Mouse (Mus musculus) granulocyte monocyte progenitor cell, adult 5-6 weeks (primary cell): ENCODE data around the gene Pnkd. TPM values are rescaled to one million over a fixed set of nuclear protein-coding genes. Genes with fewer than 3 reads are reported as not detected.
A peak's percentile ranks its signal among the peaks of the same experiment; 100 is the strongest.

Source experiments
- ATAC-seq: replicated peaks from 2 replicates; pipeline ENCODE4 v1.8.0; 2016; ENCODE audit warnings: mild to moderate bottlenecking, moderate TSS enrichment, inconsistent platforms; ENCODE audit not compliant: poor library complexity, severe bottlenecking
- total RNA-seq, 2 experiments: library from RNA; stranded (forward) in 1 of 2; stranded (reverse) in 1 of 2; fragments of 200-712, 200-1000 nt in 1 of 2; fragments of >200 nt in 1 of 2; fragmentation: Nextera tagmentation in 1 of 2; gene quantifications; 2 replicates each; pipeline ENCODE4 v1.2.3; 2014 to 2017

Pnkd gene
- total RNA-seq, 2 experiments from 2014 or later: 14.1 to 49.8 TPM

- ATAC-seq: no peak
Observed at GRCm38 (mm10) chr1:74344163-74344916, 59.6 kb downstream of the Pnkd start.

- no peak for ATAC-seq
Observed at GRCm38 (mm10) chr1:74351185-74351769, 66.5 kb downstream of the Pnkd start.

- no peak for ATAC-seq
Observed at GRCm38 (mm10) chr1:74352532-74353096, 67.9 kb downstream of the Pnkd start.

GRCm38 (mm10) chr1:74353453-74354229, 68.9 kb downstream of the Pnkd start:
- ATAC-seq: no peak

GRCm38 (mm10) chr1:74357531-74357930, 72.8 kb downstream of the Pnkd start:
- no peak for ATAC-seq

- no peak for ATAC-seq
Observed at GRCm38 (mm10) chr1:74359952-74360517, 75.3 kb downstream of the Pnkd start.

- ATAC-seq: peak; percentile 73
Observed at GRCm38 (mm10) chr1:74361812-74362211, 77.1 kb downstream of the Pnkd start, which contains the start of gene Catip. Catip (plus strand) TSS chr1:74362108.

- ATAC-seq: no peak
Observed at GRCm38 (mm10) chr1:74362325-74363229, 77.8 kb downstream of the Pnkd start.

- ATAC-seq: no peak
Observed at GRCm38 (mm10) chr1:74363437-74363836, 78.7 kb downstream of the Pnkd start.

GRCm38 (mm10) chr1:74364270-74364669, 79.5 kb downstream of the Pnkd start:
- ATAC-seq: peak; percentile 49

GRCm38 (mm10) chr1:74367886-74368645, 83.3 kb downstream of the Pnkd start:
- peak; percentile 72 for ATAC-seq

GRCm38 (mm10) chr1:74370040-74370439, 85.3 kb downstream of the Pnkd start:
- ATAC-seq: no peak

GRCm38 (mm10) chr1:74373372-74373771, 88.6 kb downstream of the Pnkd start:
- ATAC-seq: peak; percentile 77

GRCm38 (mm10) chr1:74374980-74375379, 90.2 kb downstream of the Pnkd start, which contains the start of gene Slc11a1:
Slc11a1 (plus strand) TSS chr1:74375195.
- ATAC-seq: peak; percentile 79

GRCm38 (mm10) chr1:74375561-74375960, 90.8 kb downstream of the Pnkd start:
- no peak; the same call in 1 of the 2 replicates for ATAC-seq

GRCm38 (mm10) chr1:74376396-74376795, 91.7 kb downstream of the Pnkd start:
- no peak for ATAC-seq

- no peak for ATAC-seq
Observed at GRCm38 (mm10) chr1:74379058-74379504, 94.4 kb downstream of the Pnkd start.

- peak; percentile 11; the same call in 1 of the 2 replicates for ATAC-seq
Observed at GRCm38 (mm10) chr1:74380484-74380883, 95.8 kb downstream of the Pnkd start.
